Mouse (Mus musculus) 3134 (cell line): ENCODE measurements around the gene Gss.
"Not testable (repeated sequence)": the region's sequence is repeated elsewhere in the genome, so short reads cannot be mapped to it uniquely, and the experiment has no call there.

Experiments used
- DNase-seq: peaks from one replicate; pipeline ENCODE4 v3.0.0-alpha.2; 2011; ENCODE audit warnings: low spot score; ENCODE audit not compliant: insufficient read length; ENCODE audit errors: extremely low read depth

Gene Gss

GRCm38 (mm10) chr2:155580331-155580730 lies 12.3 kb downstream of the Gss start:
- no peak for DNase-seq

GRCm38 (mm10) chr2:155576656-155577055 lies 16.0 kb downstream of the Gss start:
- DNase-seq: no peak

- no peak for DNase-seq
These were observed 17.9 kb downstream of the Gss start for GRCm38 (mm10) chr2:155574700-155575099.

DNA sequence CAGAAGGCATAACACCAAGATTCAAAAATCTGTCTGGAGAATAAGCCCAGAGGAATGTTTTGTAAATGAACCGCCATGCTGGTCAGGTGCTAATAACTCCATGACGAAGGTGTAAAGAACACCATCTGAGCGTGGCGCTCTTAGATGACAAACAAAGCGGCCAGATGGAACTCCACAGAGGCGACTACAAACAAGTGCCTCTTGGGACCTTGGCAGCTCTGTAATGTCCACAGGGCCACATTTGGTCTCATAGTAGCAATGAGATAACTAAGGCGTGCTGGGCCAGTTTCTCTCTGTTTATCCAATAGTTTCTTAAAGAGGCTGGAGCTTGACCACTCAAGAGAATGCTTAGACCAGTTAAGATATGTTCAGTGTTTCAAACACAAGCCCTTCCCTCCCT lies 18.6 kb downstream of the Gss start:
- DNase-seq: no peak

DNA sequence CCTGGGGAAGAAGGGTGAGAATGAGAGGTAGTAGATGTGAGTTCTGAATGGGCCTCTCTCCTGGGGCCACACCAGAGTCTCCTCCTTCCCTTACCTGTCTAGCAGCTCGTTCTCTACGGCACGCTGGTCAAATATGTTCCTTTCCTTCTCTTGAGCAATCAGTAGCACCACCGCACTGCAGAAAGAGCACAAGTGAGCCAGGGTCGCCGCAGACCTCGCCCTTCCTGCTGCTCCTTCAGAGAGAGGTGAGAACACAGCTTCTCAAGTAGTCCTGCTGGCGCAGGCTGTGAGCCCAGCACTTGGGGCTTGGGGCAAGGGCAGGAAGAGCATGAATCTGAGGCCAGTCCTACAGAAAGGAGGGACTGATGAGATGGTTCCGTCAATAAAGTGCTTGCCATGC lies 19.6 kb downstream of the Gss start:
- no peak for DNase-seq

DNA sequence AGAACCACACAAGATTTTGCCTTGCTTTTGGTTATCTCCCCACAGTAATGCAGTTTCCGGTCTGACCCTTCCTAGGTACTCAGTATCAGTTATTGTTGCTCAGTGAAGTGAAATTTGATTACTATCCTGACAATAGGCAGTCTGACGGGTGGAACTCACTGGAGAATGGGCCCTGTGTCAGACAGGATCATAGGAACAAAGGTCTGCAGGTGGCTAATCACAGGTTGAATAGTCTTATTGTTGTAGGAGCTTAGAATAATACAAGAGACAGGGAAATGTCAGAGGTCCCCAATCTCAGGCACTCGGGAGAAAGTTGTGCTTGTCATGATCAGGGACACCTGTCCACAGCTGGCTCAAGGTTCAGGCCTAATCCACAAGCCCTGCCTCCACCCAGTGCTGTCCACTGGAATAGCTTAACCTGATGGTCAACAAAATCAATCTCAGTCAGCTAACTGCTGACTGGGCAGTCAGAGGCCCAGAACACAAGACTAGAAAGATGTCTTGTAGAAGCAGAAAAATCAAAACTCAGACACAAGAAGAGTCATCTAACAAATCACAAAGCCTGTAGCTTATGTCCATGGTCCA lies 23.3 kb downstream of the Gss start:
- DNase-seq: no peak

DNA sequence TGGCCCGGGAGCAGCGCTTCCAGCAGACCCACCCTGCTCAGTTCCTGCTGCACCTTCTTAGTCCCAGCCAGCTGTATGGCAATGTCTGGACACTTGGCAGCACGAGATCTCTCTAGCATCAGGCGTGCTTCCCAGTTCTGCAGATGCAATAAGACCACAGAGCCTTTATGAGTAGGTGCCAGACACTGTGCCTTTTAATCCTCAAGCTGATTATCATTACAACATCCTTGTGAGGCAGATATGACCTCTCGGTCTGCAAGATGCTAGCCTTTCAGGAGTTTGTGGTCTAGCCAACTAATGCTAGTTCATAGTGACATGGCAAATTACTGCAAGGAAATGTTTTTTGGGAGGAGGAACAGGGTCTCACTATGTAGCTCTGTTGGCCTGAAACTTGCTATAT lies 24.9 kb downstream of the Gss start:
- DNase-seq: peak; percentile 10

DNA sequence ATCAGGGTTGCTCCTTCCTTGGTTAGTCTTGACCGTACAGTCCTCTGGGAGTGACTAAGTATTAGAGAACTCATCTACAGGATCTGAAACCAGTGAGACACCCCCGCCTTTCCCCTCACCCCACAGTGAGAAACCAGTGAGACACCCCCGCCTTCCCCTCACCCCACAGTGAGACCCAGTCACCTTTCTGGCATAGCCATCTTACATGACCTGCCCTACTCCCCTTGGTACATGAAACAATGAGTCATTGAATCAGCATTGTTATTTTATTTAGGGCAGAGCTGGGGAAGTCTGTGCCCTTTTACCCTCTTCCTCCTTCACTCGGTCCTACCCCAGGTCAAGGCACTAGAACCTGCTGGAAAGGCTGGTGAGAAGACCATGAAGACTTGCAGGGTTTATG lies 29.7 kb downstream of the Gss start:
- no peak for DNase-seq

- DNase-seq: no peak
These were observed 30.4 kb downstream of the Gss start for GRCm38 (mm10) chr2:155562209-155562608.

- no peak for DNase-seq
These were observed 38.1 kb downstream of the Gss start for GRCm38 (mm10) chr2:155554426-155554985.

GRCm38 (mm10) chr2:155552949-155553354 lies 39.7 kb downstream of the Gss start:
- no peak for DNase-seq

- no peak for DNase-seq
These were observed 40.3 kb downstream of the Gss start for GRCm38 (mm10) chr2:155552336-155552735.

DNA sequence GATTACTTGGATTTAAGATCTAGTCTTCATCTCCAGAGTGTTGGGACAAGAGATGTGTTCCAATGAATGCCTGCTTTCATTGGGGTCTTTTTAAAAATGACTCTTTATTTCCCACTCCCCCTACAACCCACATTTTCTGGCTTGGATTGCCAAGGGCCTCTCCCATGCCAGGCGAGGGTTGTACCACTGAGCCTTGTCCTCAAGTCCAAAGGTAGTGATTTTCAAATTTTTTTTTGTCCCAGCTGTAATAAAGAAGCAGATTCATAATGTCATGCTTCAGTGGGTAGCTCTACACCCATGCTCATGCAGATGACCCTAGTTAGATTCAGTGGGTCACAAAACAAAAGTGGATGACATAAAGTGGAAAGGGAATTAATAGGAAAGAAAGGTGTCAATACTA lies 45.7 kb downstream of the Gss start:
- DNase-seq: no peak

- DNase-seq: peak; percentile 68
These were observed 51.7 kb downstream of the Gss start for GRCm38 (mm10) chr2:155540822-155541458.

DNA sequence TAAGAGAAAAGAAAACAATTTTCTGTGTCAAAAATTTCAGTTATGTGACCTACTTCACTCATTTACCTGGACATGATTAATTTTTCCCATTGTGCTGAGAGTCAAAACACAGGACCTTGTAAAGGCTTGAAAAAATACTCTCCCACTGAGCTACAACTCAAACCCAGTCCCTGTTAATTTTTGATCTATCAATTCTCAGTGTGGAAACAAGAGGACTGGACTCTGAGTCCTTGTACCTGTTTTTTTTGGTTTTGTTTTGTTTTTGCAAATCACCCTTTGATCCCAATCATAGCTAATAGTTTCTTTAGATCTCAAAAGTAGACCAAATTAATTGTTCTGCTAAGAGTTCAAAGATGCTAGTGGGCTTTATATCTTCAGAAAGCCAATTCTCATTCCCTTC lies 52.9 kb downstream of the Gss start:
- no peak for DNase-seq

GRCm38 (mm10) chr2:155538463-155539057 lies 54.0 kb downstream of the Gss start:
- DNase-seq: not testable (repeated sequence)

DNA sequence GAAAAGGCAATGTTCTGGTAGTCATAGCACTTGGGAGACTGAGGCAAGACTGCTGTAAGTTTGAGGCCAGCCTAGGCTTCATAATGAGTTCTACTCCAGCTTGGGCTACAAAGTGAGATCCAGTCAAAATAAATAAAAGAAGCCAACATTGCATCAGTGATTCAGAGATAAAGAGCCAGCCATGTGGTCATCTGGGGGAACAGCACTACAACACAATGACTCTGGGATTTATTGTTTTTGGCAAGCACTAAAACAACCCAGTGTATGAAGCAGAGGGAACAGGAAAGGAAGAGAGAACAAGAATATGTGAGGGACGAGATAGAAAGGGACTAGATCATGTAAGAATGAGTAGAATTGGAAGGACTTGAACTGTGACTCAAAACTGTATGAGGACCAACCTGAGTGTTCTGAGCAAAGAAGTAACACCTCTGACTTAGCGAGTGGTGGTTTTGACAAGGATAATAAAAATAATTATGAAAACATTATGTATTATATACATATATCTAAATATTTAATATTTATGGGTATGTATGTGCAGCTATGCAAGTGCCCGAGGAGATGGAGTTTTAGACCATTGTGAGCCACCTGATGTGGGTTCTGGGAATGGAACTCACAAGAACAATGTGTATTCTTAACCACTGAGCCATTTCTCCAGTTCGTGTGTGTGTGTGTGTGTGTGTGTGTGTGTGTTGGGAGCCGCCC lies 54.7 kb downstream of the Gss start:
- no peak for DNase-seq

DNA sequence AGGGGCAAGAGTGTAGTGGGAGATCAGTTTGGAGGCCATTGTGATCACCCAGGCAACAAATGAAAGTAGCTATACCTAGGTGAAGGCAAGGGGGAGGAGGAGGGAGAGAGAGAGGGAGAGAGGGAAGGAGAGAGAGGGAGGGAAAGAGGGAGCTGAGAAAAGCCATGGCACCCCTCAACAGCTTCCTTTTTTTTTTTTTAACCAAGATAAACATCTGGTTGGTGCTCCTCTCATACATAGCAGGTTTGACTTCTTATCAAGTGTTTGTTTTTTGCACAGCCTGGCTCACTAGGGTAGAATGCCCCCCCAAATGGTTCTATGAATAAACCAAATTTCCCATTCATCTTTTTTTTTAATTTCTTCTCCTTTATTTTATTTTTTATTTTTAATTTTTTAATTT lies 56.3 kb downstream of the Gss start:
- no peak for DNase-seq

GRCm38 (mm10) chr2:155527367-155527766 lies 65.2 kb downstream of the Gss start:
- no peak for DNase-seq

GRCm38 (mm10) chr2:155524378-155524777 lies 68.2 kb downstream of the Gss start:
- DNase-seq: no peak

DNA sequence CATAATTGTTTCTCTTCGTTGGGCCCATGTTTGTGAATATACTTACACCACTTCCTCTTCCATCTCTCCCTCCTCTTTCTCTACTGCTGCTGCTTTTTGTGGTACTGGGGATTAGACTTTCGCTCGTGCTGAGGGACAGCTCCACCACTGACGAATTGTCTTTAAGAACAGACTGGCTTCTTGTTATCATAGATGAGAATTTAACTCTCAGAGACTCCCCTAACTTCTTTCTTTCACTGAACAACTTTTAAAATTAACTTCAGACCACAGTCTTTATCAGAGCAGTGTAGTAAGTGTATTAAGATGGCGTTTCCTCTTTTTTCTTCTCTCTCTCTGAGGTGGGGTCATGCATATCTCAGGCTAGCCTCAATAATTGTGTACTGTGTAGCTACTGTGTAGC lies 68.9 kb downstream of the Gss start:
- DNase-seq: no peak
